Mouse (Mus musculus): Measurements from ENCODE around the gene Tubb2b.

- TF ChIP-seq CTCF (IDR thresholded peaks at IDR 0.05; ENCODE audit: low read depth, low read length): no peak
- TF ChIP-seq POLR2A (IDR thresholded peaks at IDR 0.05; ENCODE audit: extremely low read depth, insufficient read depth, low read length): no peak
Observed at GRCm38 (mm10) chr13:34128276-34129114, 1.8 kb downstream of the Tubb2b start.

All from liver, adult 2 months (tissue).